Mouse (Mus musculus): ENCODE data around the gene Fam189b. TPM values are rescaled to one million over a fixed set of nuclear protein-coding genes. Genes with fewer than 3 reads are reported as not detected.

Fam189b gene
- polyA plus RNA-seq, 1 experiment from 2014 or later = 2.4 TPM

DNA sequence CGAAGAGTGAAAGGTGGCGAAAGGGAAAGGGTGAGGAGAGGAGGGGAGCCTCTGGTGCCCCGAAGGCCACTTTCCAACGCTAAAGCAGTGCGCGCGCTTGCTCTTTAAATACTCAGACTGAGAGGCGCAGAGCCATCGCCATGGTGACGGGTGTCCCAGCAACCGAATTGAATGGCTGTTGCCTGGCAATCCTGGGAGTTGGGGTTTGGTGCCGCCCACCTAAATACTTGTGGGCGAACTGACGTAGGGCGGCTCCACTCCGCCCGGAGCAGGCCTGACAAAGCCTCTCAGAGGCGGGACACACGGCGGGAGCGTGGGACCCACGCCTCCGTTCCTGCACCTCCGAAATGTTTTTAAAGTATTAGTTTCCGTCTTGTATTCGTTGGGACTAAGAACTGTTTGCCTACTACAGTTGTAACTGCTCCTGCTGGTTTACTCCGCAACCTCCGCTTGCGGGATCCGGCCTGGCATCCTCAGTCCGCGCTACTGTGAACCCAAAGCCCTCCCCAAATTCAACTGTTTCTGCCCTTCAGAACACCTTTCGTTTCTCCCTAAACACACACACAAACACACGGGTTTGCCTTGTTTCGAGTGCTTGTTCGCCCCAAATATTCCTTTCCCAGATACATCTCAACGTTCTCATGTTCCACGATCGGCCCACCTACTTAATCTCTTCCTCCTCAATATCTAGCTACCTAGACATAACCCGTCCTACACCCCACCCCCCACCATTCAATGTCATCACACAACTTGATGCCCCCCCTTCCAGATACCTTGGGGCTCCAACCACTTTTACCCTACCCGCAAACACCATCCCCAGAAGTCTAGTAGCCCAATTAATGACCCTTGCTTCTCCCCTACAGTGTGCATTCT, 44.6 kb downstream of the Fam189b start:
- Histone ChIP-seq H3K27ac (ENCODE audit: low read length) (no peak overlapping the region), H3K27me3 (ENCODE audit: control insufficient read depth, insufficient read depth, low read depth, low read length) (peaks cover 51% of the 10 kb centered on the region), H3K9me3 (replicated peaks; ENCODE audit: control insufficient read depth, low read length) (no peaks in the 10 kb centered on the region), H3K36me3 (ENCODE audit: control insufficient read depth, insufficient read depth) (no peaks in the 10 kb centered on the region), H3K4me2 (ENCODE audit: low read depth, low read length) (peak overlapping the region; percentile 74), H3K9ac (ENCODE audit: low read depth, low read length) (no peak overlapping the region), H3K4me1 (ENCODE audit: control insufficient read depth, low read depth, low read length) (peaks cover 15% of the 10 kb centered on the region), H3K4me3 (ENCODE audit: low read depth, low read length) (peak overlapping the region; percentile 57)
- 4% methylated on average over 41 of the region's 41 CpGs for WGBS (ENCODE audit: insufficient replicate concordance)
- peak; percentile 39; the same call in 1 of the 2 replicates for ATAC-seq (ENCODE audit: low read depth)

DNA sequence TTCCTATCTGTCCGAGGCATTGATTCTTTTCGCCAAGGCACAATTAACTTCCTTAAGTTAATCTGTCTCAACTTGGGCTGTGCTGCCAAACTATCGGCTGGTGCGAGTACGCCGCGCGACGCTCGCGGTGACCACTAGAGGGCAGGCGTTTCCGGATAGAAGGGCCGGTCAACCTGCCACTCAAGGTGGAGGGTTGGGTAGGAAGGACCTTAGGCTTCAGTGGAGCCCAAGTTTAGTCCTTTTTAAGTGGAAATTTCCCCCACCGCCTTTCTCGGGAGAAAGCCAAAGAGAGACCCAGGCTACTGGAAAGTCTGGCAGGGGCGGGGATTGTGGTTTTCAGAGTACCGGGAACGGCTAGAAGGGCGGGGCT, 45.2 kb downstream of the Fam189b start:
- H3K9me3 ChIP-seq (replicated peaks; ENCODE audit: control insufficient read depth, low read length) = no peaks in the 10 kb centered on the region
- ATAC-seq (ENCODE audit: low read depth) = peak; percentile 49
- H3K4me1 ChIP-seq (ENCODE audit: control insufficient read depth, low read depth, low read length) = peaks cover 15% of the 10 kb centered on the region
- under 1% methylated on average over 20 of the region's 20 CpGs for WGBS (ENCODE audit: insufficient replicate concordance)
- H3K27me3 ChIP-seq (ENCODE audit: control insufficient read depth, insufficient read depth, low read depth, low read length) = peaks cover 51% of the 10 kb centered on the region
- H3K27ac ChIP-seq (ENCODE audit: low read length) = no peak overlapping the region
- no peak overlapping the region for H3K9ac ChIP-seq (ENCODE audit: low read depth, low read length)
- peak overlapping the region; percentile 57 for H3K4me3 ChIP-seq (ENCODE audit: low read depth, low read length)
- no peaks in the 10 kb centered on the region for H3K36me3 ChIP-seq (ENCODE audit: control insufficient read depth, insufficient read depth)
- peak overlapping the region; percentile 74 for H3K4me2 ChIP-seq (ENCODE audit: low read depth, low read length)

DNA sequence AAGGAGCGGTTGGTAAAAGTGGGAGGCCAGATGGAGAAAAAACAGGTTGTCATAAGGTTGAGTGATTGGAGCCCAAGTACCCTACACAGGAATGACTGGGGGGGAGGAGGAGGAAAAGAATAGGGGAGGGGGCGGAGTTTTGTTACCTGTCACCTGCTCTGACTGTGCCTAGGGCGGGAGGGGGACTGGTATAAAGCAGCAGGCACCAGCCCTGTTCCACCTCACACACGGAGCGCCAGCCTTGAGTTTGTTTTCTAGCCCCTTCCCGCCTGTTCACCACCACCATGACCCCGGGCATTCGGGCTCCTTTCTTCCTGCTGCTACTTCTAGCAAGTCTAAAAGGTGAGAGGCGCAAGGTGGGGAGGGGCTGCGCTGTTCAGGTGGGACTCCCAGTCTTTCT, 45.9 kb downstream of the Fam189b start, which contains the start of gene Muc1:
Gene Muc1, plus strand, starts transcription at position 222 of the 400 bp plus-strand sequence.
- no peak within 1 kb of the TSS for H3K27ac ChIP-seq (ENCODE audit: low read length)
- H3K9ac ChIP-seq (ENCODE audit: low read depth, low read length) = no peak within 1 kb of the TSS
- H3K4me2 ChIP-seq (ENCODE audit: low read depth, low read length) = peak within 1 kb of the TSS; percentile 74
- WGBS (ENCODE audit: insufficient replicate concordance) = 32% methylated on average over 10 of the region's 10 CpGs
- peak within 1 kb of the TSS; percentile 57 for H3K4me3 ChIP-seq (ENCODE audit: low read depth, low read length)
- H3K4me1 ChIP-seq (ENCODE audit: control insufficient read depth, low read depth, low read length) = peaks cover 15% of the 10 kb centered on the region
- H3K27me3 ChIP-seq (ENCODE audit: control insufficient read depth, insufficient read depth, low read depth, low read length) = peaks cover 51% of the 10 kb centered on the region
- no peaks in the 10 kb centered on the region for H3K9me3 ChIP-seq (replicated peaks; ENCODE audit: control insufficient read depth, low read length)
- ATAC-seq (ENCODE audit: low read depth) = no peak
- H3K36me3 ChIP-seq (ENCODE audit: control insufficient read depth, insufficient read depth) = no peaks in the 10 kb centered on the region

DNA sequence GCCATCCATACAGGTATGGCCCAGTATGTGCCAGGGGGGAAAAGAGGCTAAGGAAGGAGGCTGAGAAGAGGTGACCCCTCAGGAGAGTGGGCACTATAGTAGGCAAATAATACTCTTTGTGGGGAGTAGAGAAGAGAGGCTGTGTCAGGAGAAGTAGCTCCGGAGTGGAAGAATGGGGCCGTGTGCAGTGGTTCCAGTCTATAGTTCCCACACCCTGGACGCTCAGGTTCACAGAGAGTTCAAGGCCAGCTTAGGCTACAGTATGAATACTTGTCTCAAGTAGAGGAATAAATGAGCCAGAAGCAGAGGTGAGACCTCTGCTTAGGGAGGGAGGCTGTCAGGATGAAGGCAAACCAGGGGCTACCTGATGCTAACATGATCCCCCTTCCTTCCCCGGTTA, 46.3 kb downstream of the Fam189b start:
- Histone ChIP-seq H3K36me3 (ENCODE audit: control insufficient read depth, insufficient read depth) (no peaks in the 10 kb centered on the region), H3K4me3 (ENCODE audit: low read depth, low read length) (no peak overlapping the region), H3K9me3 (replicated peaks; ENCODE audit: control insufficient read depth, low read length) (no peaks in the 10 kb centered on the region), H3K9ac (ENCODE audit: low read depth, low read length) (no peak overlapping the region), H3K4me2 (ENCODE audit: low read depth, low read length) (no peak overlapping the region), H3K4me1 (ENCODE audit: control insufficient read depth, low read depth, low read length) (peaks cover 15% of the 10 kb centered on the region), H3K27ac (ENCODE audit: low read length) (no peak overlapping the region), H3K27me3 (ENCODE audit: control insufficient read depth, insufficient read depth, low read depth, low read length) (peaks cover 51% of the 10 kb centered on the region)
- no peak for ATAC-seq (ENCODE audit: low read depth)
- WGBS (ENCODE audit: insufficient replicate concordance) = 66% methylated on average over 4 of the region's 4 CpGs

DNA sequence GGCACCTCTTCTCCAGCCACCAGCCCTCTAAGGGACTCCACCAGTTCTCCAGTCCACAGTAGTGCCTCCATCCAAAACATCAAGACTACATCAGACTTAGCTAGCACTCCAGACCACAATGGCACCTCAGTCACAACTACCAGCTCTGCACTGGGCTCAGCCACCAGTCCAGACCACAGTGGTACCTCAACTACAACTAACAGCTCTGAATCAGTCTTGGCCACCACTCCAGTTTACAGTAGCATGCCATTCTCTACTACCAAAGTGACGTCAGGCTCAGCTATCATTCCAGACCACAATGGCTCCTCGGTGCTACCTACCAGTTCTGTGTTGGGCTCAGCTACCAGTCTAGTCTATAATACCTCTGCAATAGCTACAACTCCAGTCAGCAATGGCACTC, 47.6 kb downstream of the Fam189b start:
- peaks cover 47% of the 10 kb centered on the region for H3K27me3 ChIP-seq (ENCODE audit: control insufficient read depth, insufficient read depth, low read depth, low read length)
- WGBS (ENCODE audit: insufficient replicate concordance) = 53% methylated on average over 2 of the region's 2 CpGs

DNA sequence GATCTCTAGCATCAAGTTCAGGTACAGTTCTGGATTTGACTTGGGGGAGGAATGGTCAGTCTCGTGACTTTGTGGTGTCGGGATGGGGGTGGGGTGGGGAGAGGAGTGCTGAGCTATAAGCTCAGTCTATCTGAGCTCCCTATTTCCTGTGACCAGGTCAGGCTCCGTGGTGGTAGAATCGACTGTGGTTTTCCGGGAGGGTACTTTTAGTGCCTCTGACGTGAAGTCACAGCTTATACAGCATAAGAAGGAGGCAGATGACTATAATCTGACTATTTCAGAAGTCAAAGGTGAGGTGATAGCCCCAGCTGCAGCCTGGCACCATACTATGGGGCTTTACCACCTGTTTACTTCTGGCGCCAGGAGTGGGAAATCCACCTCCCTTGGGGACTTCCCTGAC, 48.4 kb downstream of the Fam189b start:
- WGBS (ENCODE audit: insufficient replicate concordance) = 23% methylated on average over 7 of the region's 7 CpGs
- H3K4me3 ChIP-seq (ENCODE audit: low read depth, low read length) = no peak overlapping the region

More for the DNA sequence above, 47.6 kb downstream of the Fam189b start:
- H3K9ac ChIP-seq (ENCODE audit: low read depth, low read length) = no peak overlapping the region
- H3K4me2 ChIP-seq (ENCODE audit: low read depth, low read length) = no peak overlapping the region
- no peaks in the 10 kb centered on the region for H3K36me3 ChIP-seq (ENCODE audit: control insufficient read depth, insufficient read depth)
- peaks cover 15% of the 10 kb centered on the region for H3K4me1 ChIP-seq (ENCODE audit: control insufficient read depth, low read depth, low read length)
- no peak overlapping the region for H3K27ac ChIP-seq (ENCODE audit: low read length)
- H3K4me3 ChIP-seq (ENCODE audit: low read depth, low read length) = no peak overlapping the region
- ATAC-seq (ENCODE audit: low read depth) = no peak
- no peaks in the 10 kb centered on the region for H3K9me3 ChIP-seq (replicated peaks; ENCODE audit: control insufficient read depth, low read length)

DNA sequence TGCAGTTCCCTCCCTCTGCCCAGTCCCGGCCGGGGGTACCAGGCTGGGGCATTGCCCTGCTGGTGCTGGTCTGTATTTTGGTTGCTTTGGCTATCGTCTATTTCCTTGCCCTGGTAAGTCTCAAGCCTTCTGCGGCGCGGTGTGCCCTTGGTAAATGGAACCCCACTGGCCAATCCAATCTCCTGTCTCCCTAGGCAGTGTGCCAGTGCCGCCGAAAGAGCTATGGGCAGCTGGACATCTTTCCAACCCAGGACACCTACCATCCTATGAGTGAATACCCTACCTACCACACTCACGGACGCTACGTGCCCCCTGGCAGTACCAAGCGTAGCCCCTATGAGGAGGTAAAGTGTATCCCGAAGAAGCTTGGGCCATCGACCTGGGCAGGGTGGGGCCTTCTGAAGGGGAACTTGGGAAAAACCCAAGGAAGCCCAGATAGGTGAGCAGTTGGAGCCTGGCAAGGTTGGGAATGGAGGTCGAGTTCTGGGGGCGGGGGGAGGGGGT, 48.9 kb downstream of the Fam189b start:
- no peak overlapping the region for H3K4me3 ChIP-seq (ENCODE audit: low read depth, low read length)
- no peak overlapping the region for H3K4me2 ChIP-seq (ENCODE audit: low read depth, low read length)
- H3K27ac ChIP-seq (ENCODE audit: low read length) = no peak overlapping the region
- H3K9ac ChIP-seq (ENCODE audit: low read depth, low read length) = no peak overlapping the region
- H3K36me3 ChIP-seq (ENCODE audit: control insufficient read depth, insufficient read depth) = no peaks in the 10 kb centered on the region
- H3K27me3 ChIP-seq (ENCODE audit: control insufficient read depth, insufficient read depth, low read depth, low read length) = peaks cover 35% of the 10 kb centered on the region
- WGBS (ENCODE audit: insufficient replicate concordance) = 60% methylated on average over 16 of the region's 16 CpGs
- H3K9me3 ChIP-seq (replicated peaks; ENCODE audit: control insufficient read depth, low read length) = no peaks in the 10 kb centered on the region
- peaks cover 15% of the 10 kb centered on the region for H3K4me1 ChIP-seq (ENCODE audit: control insufficient read depth, low read depth, low read length)
- ATAC-seq (ENCODE audit: low read depth) = no peak

More for the DNA sequence above, 48.4 kb downstream of the Fam189b start:
- peaks cover 40% of the 10 kb centered on the region for H3K27me3 ChIP-seq (ENCODE audit: control insufficient read depth, insufficient read depth, low read depth, low read length)
- H3K9ac ChIP-seq (ENCODE audit: low read depth, low read length) = no peak overlapping the region
- H3K36me3 ChIP-seq (ENCODE audit: control insufficient read depth, insufficient read depth) = no peaks in the 10 kb centered on the region
- no peak for ATAC-seq (ENCODE audit: low read depth)
- no peaks in the 10 kb centered on the region for H3K9me3 ChIP-seq (replicated peaks; ENCODE audit: control insufficient read depth, low read length)
- no peak overlapping the region for H3K27ac ChIP-seq (ENCODE audit: low read length)
- H3K4me1 ChIP-seq (ENCODE audit: control insufficient read depth, low read depth, low read length) = peaks cover 15% of the 10 kb centered on the region
- H3K4me2 ChIP-seq (ENCODE audit: low read depth, low read length) = no peak overlapping the region

DNA sequence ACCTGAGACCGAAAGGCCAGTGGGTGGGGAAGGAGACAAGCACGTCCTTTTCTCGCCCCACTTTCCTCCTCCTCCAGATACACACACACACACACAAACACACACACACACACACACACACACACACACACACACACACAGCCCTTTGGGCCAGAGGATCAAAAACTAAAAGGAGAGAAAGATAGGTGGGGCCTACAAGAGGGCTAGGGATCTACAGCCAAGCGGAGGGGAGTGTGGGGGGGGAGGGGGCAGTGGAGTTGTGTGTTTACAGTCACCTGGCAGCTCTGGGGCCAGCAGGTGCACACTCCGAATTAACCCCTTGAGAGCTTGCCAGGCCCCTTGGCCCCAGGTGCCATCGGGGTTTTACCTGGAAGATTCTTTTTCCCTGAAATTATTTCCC, 49.7 kb downstream of the Fam189b start:
- Histone ChIP-seq H3K9me3 (replicated peaks; ENCODE audit: control insufficient read depth, low read length) (no peaks in the 10 kb centered on the region), H3K27me3 (ENCODE audit: control insufficient read depth, insufficient read depth, low read depth, low read length) (peaks cover 27% of the 10 kb centered on the region), H3K4me3 (ENCODE audit: low read depth, low read length) (no peak overlapping the region), H3K27ac (ENCODE audit: low read length) (no peak overlapping the region), H3K4me1 (ENCODE audit: control insufficient read depth, low read depth, low read length) (peaks cover 9% of the 10 kb centered on the region), H3K4me2 (ENCODE audit: low read depth, low read length) (no peak overlapping the region), H3K9ac (ENCODE audit: low read depth, low read length) (no peak overlapping the region), H3K36me3 (ENCODE audit: control insufficient read depth, insufficient read depth) (no peaks in the 10 kb centered on the region)
- no peak for ATAC-seq (ENCODE audit: low read depth)
- WGBS (ENCODE audit: insufficient replicate concordance) = 63% methylated on average over 6 of the region's 6 CpGs

DNA sequence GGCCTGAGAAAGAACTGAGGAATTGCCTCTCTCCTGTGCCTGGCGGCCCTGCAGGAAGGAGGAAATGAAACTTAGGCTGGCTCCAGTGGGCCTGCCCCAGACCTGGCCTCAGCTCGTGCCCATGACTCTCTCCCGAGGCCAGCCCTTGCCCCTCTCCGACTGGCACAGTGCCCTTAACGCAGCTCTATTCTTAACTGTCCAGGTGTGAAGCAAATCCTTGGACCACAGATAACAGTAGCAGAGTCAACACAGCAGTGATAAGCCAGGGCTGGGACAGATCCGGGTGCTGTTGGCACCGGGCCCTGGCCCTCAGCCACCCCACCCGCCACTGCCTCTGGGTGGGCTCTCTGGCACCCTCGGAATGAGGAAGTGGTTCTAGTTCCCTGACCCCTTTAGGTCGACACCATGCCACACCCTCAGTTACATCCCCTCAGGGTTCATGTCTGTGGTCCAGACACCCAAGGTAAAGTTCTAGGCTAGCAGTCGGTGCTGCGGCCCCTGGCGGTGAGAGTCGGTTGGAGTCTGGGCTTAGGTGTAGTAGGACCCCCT, 50.7 kb downstream of the Fam189b start:
- WGBS (ENCODE audit: insufficient replicate concordance) = 35% methylated on average over 14 of the region's 14 CpGs
- Histone ChIP-seq H3K9ac (ENCODE audit: low read depth, low read length) (no peak overlapping the region), H3K27ac (ENCODE audit: low read length) (no peak overlapping the region), H3K4me1 (ENCODE audit: control insufficient read depth, low read depth, low read length) (peaks cover 4% of the 10 kb centered on the region; the same call in 1 of the 2 replicates), H3K36me3 (ENCODE audit: control insufficient read depth, insufficient read depth) (no peaks in the 10 kb centered on the region), H3K4me3 (ENCODE audit: low read depth, low read length) (no peak overlapping the region), H3K9me3 (replicated peaks; ENCODE audit: control insufficient read depth, low read length) (no peaks in the 10 kb centered on the region), H3K4me2 (ENCODE audit: low read depth, low read length) (no peak overlapping the region), H3K27me3 (ENCODE audit: control insufficient read depth, insufficient read depth, low read depth, low read length) (peaks cover 22% of the 10 kb centered on the region)
- ATAC-seq (ENCODE audit: low read depth) = no peak
